Comparison of ENCODE assay signal across 8 mouse cellular contexts in genomic region chr16:78376745-78377570, GRCm38 (mm10). TPM values are rescaled to one million over a fixed set of nuclear protein-coding genes. Genes with fewer than 3 reads are reported as not detected.
DNase-seq lines count a peak whose midpoint lies in the region; ATAC-seq and TF ChIP-seq lines count a peak whose summit lies in the region.

Gene Btg3, minus strand, starts transcription at chr16:78377192.

- H3K4me1 ChIP-seq in hindbrain, postnatal 0 days (ENCODE audit: insufficient read depth, low read length): 0 out of 2 replicates have a peak, but pooled peaks cover 3% of the 10 kb centered on the region

- ATAC-seq in common myeloid progenitor, adult 5-6 weeks (replicated peaks; ENCODE audit: low read depth, poor library complexity, severe bottlenecking): peak; percentile 78
- ATAC-seq in hindbrain, postnatal 0 days: peak; percentile 98
- peak; percentile 84 for ATAC-seq in megakaryocyte, adult 5-6 weeks (ENCODE audit: poor library complexity, severe bottlenecking)

- WGBS in hindbrain, postnatal 0 days: 4% methylated on average over 46 of the region's 57 CpGs

- no peaks in the 10 kb centered on the region for H3K36me3 ChIP-seq in hindbrain, postnatal 0 days (ENCODE audit: insufficient read depth, low read length)

- H3K4me2 ChIP-seq in hindbrain, postnatal 0 days (ENCODE audit: low read depth, low read length): peak within 1 kb of the TSS; percentile 78

- no peaks in the 10 kb centered on the region for H3K9me3 ChIP-seq in hindbrain, postnatal 0 days (ENCODE audit: low read length)

- H3K4me3 ChIP-seq in gastrocnemius, adult 2 months: peak within 1 kb of the TSS; percentile 97
- H3K4me3 ChIP-seq in hindbrain, postnatal 0 days (ENCODE audit: low read length): peak within 1 kb of the TSS; percentile 88
- H3K4me3 ChIP-seq in left cerebral cortex, adult 2 months: peak within 1 kb of the TSS; percentile 87

- DNase-seq in ZHBTc4 (ENCODE audit: low read depth, low spot score): peak; percentile 95
- peak; percentile 91 for DNase-seq in gastrocnemius, adult 2 months
- peak; percentile 97 for DNase-seq in hindbrain, postnatal 0 days (ENCODE audit: low spot score)
- DNase-seq in left cerebral cortex, adult 2 months (ENCODE audit: extremely low spot score in 1 of 2, low spot score in 2 of 2): peak; percentile 74 to 83
- peak; percentile 61 to 72 for DNase-seq in right cerebral cortex, adult 2 months (ENCODE audit: low spot score in 2 of 2)
- DNase-seq in urinary bladder, postnatal 14 days (ENCODE audit: low spot score): peak; percentile 89

- H3K27me3 ChIP-seq in hindbrain, postnatal 0 days (ENCODE audit: insufficient read depth, low read length): no peaks in the 10 kb centered on the region

- H3K9ac ChIP-seq in hindbrain, postnatal 0 days (replicated peaks; ENCODE audit: low read length): peak within 1 kb of the TSS; percentile 89

- intact Hi-C loops in gastrocnemius, adult 2 months (cut with DNase I): loop anchor here (5.0 kb wide), 1 partner anchor 200 kb away; the partner anchor contains the start of gene D16Ertd472e
- intact Hi-C loops in left cerebral cortex, adult 2 months (cut with DNase I): loop anchor here (5.0 kb wide), 2 partner anchors 50 to 65 kb away; no protein-coding TSS in a partner anchor

- H3K27ac ChIP-seq in gastrocnemius, adult 2 months: peak within 1 kb of the TSS; percentile 86
- H3K27ac ChIP-seq in hindbrain, postnatal 0 days: peak within 1 kb of the TSS; percentile 62; the same call in 1 of the 2 replicates
- H3K27ac ChIP-seq in left cerebral cortex, adult 2 months: peak within 1 kb of the TSS; percentile 66; the same call in 1 of the 2 replicates

- TF ChIP-seq CTCF in gastrocnemius, adult 2 months (IDR thresholded peaks at IDR 0.05): no peak
- TF ChIP-seq CTCF in hindbrain, postnatal 0 days (IDR thresholded peaks at IDR 0.05; ENCODE audit: low read depth): no peak
- no peak for TF ChIP-seq CTCF in left cerebral cortex, adult 2 months (IDR thresholded peaks at IDR 0.05)

RNA-seq across cellular contexts. Expression of gene Btg3, which starts in this region (rescaled TPM):
- total RNA-seq in common myeloid progenitor, adult 5-6 weeks (2017): 11.5 and 13.4 TPM in 2 replicates
- 1 to 10 TPM; 1.8 to 4.5 TPM for total RNA-seq in gastrocnemius, adult 2 months (2021)
- 7.9 and 8.1 TPM in 2 replicates for total RNA-seq in hindbrain, postnatal 0 days (2014; rRNA removed)
- 23.2 and 26.7 TPM in 2 replicates for polyA plus RNA-seq in hindbrain, postnatal 0 days (2015; fragmentation: Nextera tagmentation; extraction: Ambion mirVana)
- 10 to 100 TPM; 13.0 to 13.4 TPM for total RNA-seq in left cerebral cortex, adult 2 months (2021)
- 9.9 and 11.5 TPM in 2 replicates for total RNA-seq in megakaryocyte, adult 5-6 weeks (2015)
- total RNA-seq in megakaryocyte, adult 5-6 weeks (2017): 3.9 and 4.0 TPM in 2 replicates

Comparison
In these comparisons a context has a peak if more than half of its experiments do, and no peak if none do; other contexts are left out.
1. Peak in every context shown above with its lines: DNase-seq, ATAC-seq, H3K4me3 ChIP-seq and H3K27ac ChIP-seq.